Mouse (Mus musculus) midbrain, postnatal 0 days (tissue): ENCODE data around the gene Bdkrb2. TPM values are rescaled to one million over a fixed set of nuclear protein-coding genes. Genes with fewer than 3 reads are reported as not detected.

ENCODE experiments used
- ATAC-seq: fragments of 200-750 bp; cut with Nextera tagmentation; 2 replicates; pipeline ENCODE4 v1.8.0; 2017; ENCODE audit warnings: moderate number of reproducible peaks, mild to moderate bottlenecking, moderate TSS enrichment, moderate library complexity; ENCODE audit not compliant: low FRiP score
- DNase-seq: peaks from one replicate; pipeline ENCODE4 v3.0.0-alpha.2; 2015; ENCODE audit warnings: low spot score
- H3K27ac ChIP-seq: fragments of 300-500 bp; sonication (generic); 2 replicates; pipeline ENCODE4 v1.5.1; 2014; ENCODE audit warnings: low read depth, mild to moderate bottlenecking, low read length, mixed read lengths
- H3K27me3 ChIP-seq: fragments of 300-500 bp; sonication (generic); 2 replicates; pipeline ENCODE4 v1.6.1; 2014; ENCODE audit warnings: low read length, control low read depth, mixed read lengths; ENCODE audit not compliant: insufficient read depth
- H3K36me3 ChIP-seq: fragments of 300-500 bp; sonication (generic); 2 replicates; pipeline ENCODE4 v1.6.1; 2014; ENCODE audit warnings: low read length, control low read depth, mixed read lengths; ENCODE audit not compliant: insufficient read depth
- H3K4me1 ChIP-seq: fragments of 300-500 bp; sonication (generic); 2 replicates; pipeline ENCODE4 v1.6.1; 2014; ENCODE audit warnings: mild to moderate bottlenecking, control low read depth, antibody characterized with exemption, low read length, mixed read lengths; ENCODE audit not compliant: insufficient read depth
- H3K4me2 ChIP-seq: fragments of 300-500 bp; sonication (generic); 2 replicates; pipeline ENCODE4 v1.6.1; 2014; ENCODE audit warnings: low read depth, mild to moderate bottlenecking, low read length, mixed read lengths; ENCODE audit not compliant: poor library complexity, severe bottlenecking
- H3K4me3 ChIP-seq: fragments of 300-500 bp; sonication (generic); 2 replicates; pipeline ENCODE4 v1.5.1; 2014; ENCODE audit warnings: low read depth, mild to moderate bottlenecking, low read length, moderate library complexity
- H3K9ac ChIP-seq: fragments of 300-500 bp; sonication (generic); replicated peaks from 2 replicates; pipeline ENCODE4 v1.6.1; 2014; ENCODE audit warnings: mild to moderate bottlenecking, low read length, moderate library complexity, mixed read lengths; ENCODE audit not compliant: poor library complexity, severe bottlenecking
- H3K9me3 ChIP-seq: fragments of 300-500 bp; sonication (generic); 2 replicates; pipeline ENCODE4 v1.6.1; 2016; ENCODE audit warnings: low read length, control low read depth
- CTCF ChIP-seq: IDR thresholded peaks from 2 replicates; pipeline ENCODE4 v1.5.1; 2016; ENCODE audit warnings: antibody characterized with exemption, mild to moderate bottlenecking
- WGBS: fragments of 180-500 bp; shearing (Covaris S2); extraction: QIAGEN DNeasy Blood & Tissue Kit; methylation state at CpG from one replicate; pipeline ENCODE4 v1.1.7; 2014; 5-methylcytosine and 5-hydroxymethylcytosine counted together
- polyA plus RNA-seq: library from polyadenylated mRNA; unstranded; fragments of >200 nt; fragmentation: Nextera tagmentation; extraction: Ambion mirVana; gene quantifications from 2 replicates; pipeline ENCODE4 v1.2.1, GENCODE M21; 2015
- total RNA-seq: library from RNA; depleted of rRNA; stranded (reverse); fragments of >200 nt; gene quantifications from 2 replicates; pipeline ENCODE4 v1.2.3, GENCODE M21; 2014

The Bdkrb2 gene
- total and polyA plus RNA-seq, 2 experiments from 2014 or later, result 0.64 to 1.6 TPM

- Histone ChIP-seq H3K9ac (no peak overlapping the region), H3K36me3 (peaks cover 16% of the 10 kb centered on the region), H3K27me3 (no peaks in the 10 kb centered on the region), H3K9me3 (no peaks in the 10 kb centered on the region), H3K4me2 (no peak overlapping the region), H3K4me3 (no peak overlapping the region), H3K27ac (no peak overlapping the region), H3K4me1 (no peaks in the 10 kb centered on the region)
- WGBS, result 14% methylated on average over 7 of the region's 7 CpGs
- peak; percentile 96 for TF ChIP-seq CTCF
- DNase-seq (peak; percentile 92), ATAC-seq (peak; percentile 82)
Observed at GRCm38 (mm10) chr12:105611748-105612147, 48.7 kb downstream of the Bdkrb2 start.

GRCm38 (mm10) chr12:105613559-105613958 lies 50.5 kb downstream of the Bdkrb2 start:
- Histone ChIP-seq H3K4me1 (no peaks in the 10 kb centered on the region), H3K36me3 (peaks cover 32% of the 10 kb centered on the region), H3K27ac (no peak overlapping the region), H3K4me3 (no peak overlapping the region), H3K9ac (no peak overlapping the region), H3K9me3 (no peaks in the 10 kb centered on the region), H3K27me3 (no peaks in the 10 kb centered on the region), H3K4me2 (no peak overlapping the region)
- no peak for TF ChIP-seq CTCF
- 93% methylated on average over 10 of the region's 10 CpGs for WGBS
- DNase-seq, result no peak
- no peak for ATAC-seq

GRCm38 (mm10) chr12:105622048-105622447 lies 59.0 kb downstream of the Bdkrb2 start:
- DNase-seq, result no peak
- ATAC-seq, result no peak
- Histone ChIP-seq H3K36me3 (peaks cover 66% of the 10 kb centered on the region), H3K27me3 (no peaks in the 10 kb centered on the region), H3K9ac (no peak overlapping the region), H3K4me3 (no peak overlapping the region), H3K4me1 (no peaks in the 10 kb centered on the region), H3K27ac (no peak overlapping the region), H3K4me2 (no peak overlapping the region), H3K9me3 (no peaks in the 10 kb centered on the region)
- 94% methylated on average over 7 of the region's 7 CpGs for WGBS
- TF ChIP-seq CTCF, result no peak

- H3K27ac ChIP-seq, result no peak overlapping the region
- no peak for TF ChIP-seq CTCF
- no peaks in the 10 kb centered on the region for H3K4me1 ChIP-seq
- no peak overlapping the region for H3K4me2 ChIP-seq
- 53% methylated on average over 12 of the region's 12 CpGs for WGBS
- H3K4me3 ChIP-seq, result no peak overlapping the region
- no peak for DNase-seq
- peaks cover 63% of the 10 kb centered on the region for H3K36me3 ChIP-seq
- H3K9ac ChIP-seq, result no peak overlapping the region
- no peaks in the 10 kb centered on the region for H3K9me3 ChIP-seq
- no peaks in the 10 kb centered on the region for H3K27me3 ChIP-seq
- no peak for ATAC-seq
Observed at GRCm38 (mm10) chr12:105622981-105623539, 60.0 kb downstream of the Bdkrb2 start.

GRCm38 (mm10) chr12:105625798-105626197 lies 62.8 kb downstream of the Bdkrb2 start:
- ATAC-seq (no peak), DNase-seq (no peak)
- Histone ChIP-seq H3K27ac (no peak overlapping the region), H3K9ac (no peak overlapping the region), H3K9me3 (no peaks in the 10 kb centered on the region), H3K27me3 (no peaks in the 10 kb centered on the region), H3K4me1 (no peaks in the 10 kb centered on the region), H3K36me3 (peaks cover 50% of the 10 kb centered on the region), H3K4me2 (no peak overlapping the region), H3K4me3 (no peak overlapping the region)
- TF ChIP-seq CTCF, result no peak
- WGBS, result 83% methylated on average over 7 of the region's 7 CpGs

- no peak for TF ChIP-seq CTCF
- no peak for ATAC-seq
- H3K36me3 ChIP-seq, result peaks cover 47% of the 10 kb centered on the region
- H3K27ac ChIP-seq, result no peak overlapping the region
- H3K27me3 ChIP-seq, result no peaks in the 10 kb centered on the region
- no peak for DNase-seq
- no peaks in the 10 kb centered on the region for H3K4me1 ChIP-seq
- no peaks in the 10 kb centered on the region for H3K9me3 ChIP-seq
- no peak overlapping the region for H3K4me3 ChIP-seq
- no peak overlapping the region for H3K4me2 ChIP-seq
- H3K9ac ChIP-seq, result no peak overlapping the region
- WGBS, result 95% methylated on average over 13 of the region's 13 CpGs
Observed at GRCm38 (mm10) chr12:105634374-105635067, 71.5 kb downstream of the Bdkrb2 start.
